Mouse (Mus musculus) midbrain, embryonic 14.5 days (tissue): ENCODE measurements around the gene Nnmt. TPM values are rescaled to one million over a fixed set of nuclear protein-coding genes. Genes with fewer than 3 reads are reported as not detected.

Experiments
- ATAC-seq: fragments of 200-750 bp; cut with Nextera tagmentation; 2 replicates; pipeline ENCODE4 v1.8.0; 2017; ENCODE audit warnings: moderate number of reproducible peaks, moderate library complexity; ENCODE audit not compliant: low FRiP score, low TSS enrichment
- DNase-seq: peaks from one replicate; pipeline ENCODE4 v3.0.0-alpha.2; 2015
- H3K27ac ChIP-seq: fragments of 300-500 bp; sonication (generic); replicated peaks from 2 replicates; pipeline ENCODE4 v1.5.1; 2014; ENCODE audit warnings: mild to moderate bottlenecking, low read depth, low read length, moderate library complexity
- H3K27me3 ChIP-seq: fragments of 300-500 bp; sonication (generic); 2 replicates; pipeline ENCODE4 v1.6.1; 2014; ENCODE audit warnings: low read length, control low read depth, mixed read lengths; ENCODE audit not compliant: control insufficient read depth, insufficient read depth
- H3K36me3 ChIP-seq: fragments of 300-500 bp; sonication (generic); 2 replicates; pipeline ENCODE4 v1.6.1; 2014; ENCODE audit warnings: low read length, control low read depth; ENCODE audit not compliant: control insufficient read depth, insufficient read depth
- H3K4me1 ChIP-seq: fragments of 300-500 bp; sonication (generic); 2 replicates; pipeline ENCODE4 v1.6.1; 2014; ENCODE audit warnings: mild to moderate bottlenecking, antibody characterized with exemption, low read length, control low read depth; ENCODE audit not compliant: control insufficient read depth, insufficient read depth
- H3K4me2 ChIP-seq: fragments of 300-500 bp; sonication (generic); 2 replicates; pipeline ENCODE4 v1.6.1; 2014; ENCODE audit warnings: mild to moderate bottlenecking, low read length, moderate library complexity
- H3K4me3 ChIP-seq: fragments of 300-500 bp; sonication (generic); replicated peaks from 2 replicates; pipeline ENCODE4 v1.5.1; 2014; ENCODE audit warnings: low read depth, low read length
- H3K9ac ChIP-seq: fragments of 300-500 bp; sonication (generic); replicated peaks from 2 replicates; pipeline ENCODE4 v1.6.1; 2014; ENCODE audit warnings: mild to moderate bottlenecking, low read length, moderate library complexity
- H3K9me3 ChIP-seq: fragments of 300-500 bp; sonication (generic); 2 replicates; pipeline ENCODE4 v1.6.1; 2016; ENCODE audit warnings: low read length, control low read depth, mixed read lengths; ENCODE audit not compliant: control insufficient read depth
- WGBS: fragments of 180-500 bp; shearing (Covaris S2); extraction: QIAGEN DNeasy Blood & Tissue Kit; methylation state at CpG from one replicate; pipeline ENCODE4 v1.1.7; 2014; 5-methylcytosine and 5-hydroxymethylcytosine counted together
- polyA plus RNA-seq: library from polyadenylated mRNA; unstranded; fragments of >200 nt; fragmentation: Nextera tagmentation; extraction: Ambion mirVana; gene quantifications from 2 replicates; pipeline ENCODE4 v1.2.1, GENCODE M21; 2014

Nnmt gene
- polyA plus RNA-seq, 1 experiment from 2014 or later, result 0.99 TPM

DNA sequence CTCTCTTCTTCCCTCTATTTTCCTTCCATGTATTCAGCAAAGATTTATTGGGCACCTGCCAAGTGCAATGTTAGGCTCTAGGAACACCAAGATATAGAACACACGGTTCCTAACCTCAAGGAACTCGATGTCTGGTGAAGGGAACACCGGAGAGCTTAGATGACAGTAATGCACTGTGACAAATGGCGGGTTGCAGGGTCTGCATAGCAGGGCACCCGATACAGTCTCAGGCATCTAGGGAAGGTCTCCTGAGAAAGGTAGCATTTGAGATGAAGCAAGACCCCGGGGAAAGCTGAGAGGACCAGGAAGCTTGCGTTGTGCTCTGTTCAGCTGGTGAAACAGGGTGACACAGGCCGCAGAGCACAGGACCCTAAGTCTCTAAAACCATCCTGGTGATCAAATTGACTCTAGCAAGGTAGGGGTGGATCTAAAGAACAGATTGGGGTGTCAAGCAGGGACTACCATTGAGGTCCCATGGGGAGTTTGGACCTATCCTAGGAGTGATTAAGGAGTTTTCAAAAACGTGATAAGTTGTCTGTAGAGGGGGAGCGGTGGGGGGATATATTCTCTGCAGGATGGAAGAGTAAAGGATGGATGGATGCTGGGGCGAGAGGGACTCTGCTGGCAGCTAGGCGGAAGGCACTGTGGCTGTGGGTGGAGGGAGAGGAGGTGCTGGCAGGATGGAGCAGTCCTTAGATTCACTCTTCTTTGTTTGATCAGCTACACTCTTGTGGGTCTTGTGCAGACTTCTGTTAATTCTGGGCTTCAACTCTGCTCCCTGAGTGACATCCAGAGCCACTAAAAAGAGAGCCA, 43.5 kb upstream of the Nnmt start:
- WGBS, result 18% methylated on average over 12 of the region's 12 CpGs
- no peaks in the 10 kb centered on the region for H3K27me3 ChIP-seq
- no peaks in the 10 kb centered on the region for H3K36me3 ChIP-seq
- no peaks in the 10 kb centered on the region for H3K9me3 ChIP-seq
- peak overlapping the region; percentile 47; the same call in 1 of the 2 replicates for H3K4me2 ChIP-seq
- H3K4me1 ChIP-seq, result peaks cover 22% of the 10 kb centered on the region
- H3K4me3 ChIP-seq, result no peak overlapping the region
- peak overlapping the region; percentile 52 for H3K27ac ChIP-seq
- no peak overlapping the region for H3K9ac ChIP-seq
- DNase-seq (peak; percentile 35), ATAC-seq (no peak)

DNA sequence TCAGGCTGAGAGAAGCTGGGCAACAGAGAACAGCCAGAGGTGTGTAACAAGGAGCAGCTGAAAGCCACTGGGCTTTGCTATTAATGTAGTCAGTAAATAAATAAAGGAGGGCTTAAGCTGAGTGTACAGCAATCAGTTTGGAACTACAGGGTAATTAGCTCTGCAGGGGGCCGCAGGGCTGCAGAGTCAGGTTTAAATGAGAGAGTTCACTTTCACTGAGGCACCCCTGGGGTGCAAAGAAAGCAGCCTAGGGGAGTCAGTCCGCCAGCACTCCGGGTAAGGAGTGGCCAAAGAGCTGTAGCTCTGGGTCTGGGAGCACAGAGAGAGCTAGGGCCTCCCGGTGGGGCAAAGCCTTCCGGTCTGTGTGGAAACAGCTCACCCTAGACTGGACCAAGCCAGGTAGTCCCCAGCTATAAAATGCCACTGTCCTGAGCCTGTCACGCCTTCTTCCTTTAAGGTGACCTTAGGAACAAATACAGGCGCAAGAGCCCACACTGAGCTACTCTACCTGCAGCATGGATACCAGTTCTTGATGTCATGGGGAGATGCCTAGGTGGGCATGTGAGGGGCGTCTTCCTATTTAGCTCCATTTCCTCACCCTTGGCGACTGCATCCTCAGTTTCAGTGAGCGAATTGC, 42.8 kb upstream of the Nnmt start:
- peaks cover 22% of the 10 kb centered on the region for H3K4me1 ChIP-seq
- no peak overlapping the region; the same call in 1 of the 2 replicates for H3K27ac ChIP-seq
- no peaks in the 10 kb centered on the region for H3K36me3 ChIP-seq
- 25% methylated on average over 10 of the region's 10 CpGs for WGBS
- H3K9ac ChIP-seq, result no peak overlapping the region
- no peaks in the 10 kb centered on the region for H3K27me3 ChIP-seq
- H3K4me2 ChIP-seq, result no peak overlapping the region
- no peaks in the 10 kb centered on the region for H3K9me3 ChIP-seq
- DNase-seq, result peak; percentile 58
- ATAC-seq, result no peak; the same call in 1 of the 2 replicates
- H3K4me3 ChIP-seq, result no peak overlapping the region

DNA sequence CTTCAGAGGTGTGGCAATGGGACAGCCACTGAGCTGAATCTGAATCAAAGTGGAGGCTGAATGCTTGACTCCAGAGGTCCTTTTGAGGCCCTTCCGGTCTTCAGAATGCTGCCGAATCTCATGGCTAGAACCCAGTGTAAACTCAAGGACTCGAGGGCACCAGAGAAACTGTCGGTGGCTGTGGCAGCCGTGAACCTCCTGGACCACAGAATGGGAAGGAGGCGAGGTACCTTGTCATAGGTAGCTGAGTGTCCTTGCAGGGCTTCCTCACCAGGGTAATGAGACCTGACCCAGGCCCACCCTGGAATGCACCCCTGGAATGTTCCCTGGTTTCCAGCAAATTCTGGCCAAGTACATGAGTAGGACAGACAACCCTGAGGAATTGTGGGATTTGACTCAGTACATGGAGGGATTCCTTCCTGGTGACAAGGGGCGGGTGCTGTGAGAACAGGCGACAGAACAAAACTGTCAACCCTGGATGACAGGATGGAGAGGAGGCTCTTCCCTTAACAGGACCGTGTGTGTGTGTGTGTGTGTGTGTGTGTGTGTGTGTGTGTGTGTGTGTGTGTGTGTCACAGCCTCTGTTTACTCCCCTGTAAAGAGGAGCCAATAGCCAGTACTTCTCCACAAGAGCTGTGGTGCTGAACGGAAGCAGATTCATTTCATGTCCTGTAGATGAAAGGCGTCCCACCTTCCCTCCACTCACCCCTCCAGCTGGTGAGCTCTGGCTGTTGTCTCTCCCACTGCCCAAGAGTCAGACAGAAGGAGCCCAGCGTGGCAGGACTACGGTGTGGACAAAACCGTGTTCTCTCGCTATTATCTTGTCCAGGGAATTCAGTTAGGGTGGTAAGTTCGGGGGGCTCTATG, 42.1 kb upstream of the Nnmt start:
- 38% methylated on average over 16 of the region's 16 CpGs for WGBS
- no peak overlapping the region for H3K4me2 ChIP-seq
- ATAC-seq (no peak), DNase-seq (no peak)
- no peak overlapping the region for H3K9ac ChIP-seq
- H3K4me3 ChIP-seq, result no peak overlapping the region
- H3K4me1 ChIP-seq, result peaks cover 22% of the 10 kb centered on the region
- no peak overlapping the region for H3K27ac ChIP-seq
- H3K27me3 ChIP-seq, result no peaks in the 10 kb centered on the region
- H3K36me3 ChIP-seq, result no peaks in the 10 kb centered on the region
- H3K9me3 ChIP-seq, result no peaks in the 10 kb centered on the region

DNA sequence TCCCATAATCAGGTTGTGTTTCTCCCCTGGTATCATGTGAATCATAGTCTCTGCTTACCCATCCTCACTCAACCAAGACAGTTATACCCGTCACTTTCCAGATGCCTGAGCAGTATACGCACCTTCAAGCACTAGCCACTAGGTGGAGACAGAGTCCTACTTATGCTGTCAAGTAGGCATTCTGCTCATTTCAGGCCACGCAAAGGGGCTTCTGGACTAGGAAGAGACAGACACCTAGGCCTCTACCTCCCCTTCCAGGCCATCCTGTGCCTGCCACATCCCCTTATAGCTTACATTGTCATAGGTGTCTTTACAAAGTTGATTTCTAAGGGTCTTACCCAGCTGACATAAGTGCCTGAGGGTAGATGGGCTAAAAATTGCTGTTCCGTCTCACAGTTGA, 41.3 kb upstream of the Nnmt start:
- Histone ChIP-seq H3K4me1 (peaks cover 22% of the 10 kb centered on the region), H3K27me3 (no peaks in the 10 kb centered on the region), H3K9ac (no peak overlapping the region), H3K4me2 (no peak overlapping the region), H3K9me3 (no peaks in the 10 kb centered on the region), H3K27ac (no peak overlapping the region), H3K4me3 (no peak overlapping the region), H3K36me3 (no peaks in the 10 kb centered on the region)
- WGBS, result 24% methylated on average over 4 of the region's 4 CpGs
- no peak for ATAC-seq
- peak; percentile 95 for DNase-seq

DNA sequence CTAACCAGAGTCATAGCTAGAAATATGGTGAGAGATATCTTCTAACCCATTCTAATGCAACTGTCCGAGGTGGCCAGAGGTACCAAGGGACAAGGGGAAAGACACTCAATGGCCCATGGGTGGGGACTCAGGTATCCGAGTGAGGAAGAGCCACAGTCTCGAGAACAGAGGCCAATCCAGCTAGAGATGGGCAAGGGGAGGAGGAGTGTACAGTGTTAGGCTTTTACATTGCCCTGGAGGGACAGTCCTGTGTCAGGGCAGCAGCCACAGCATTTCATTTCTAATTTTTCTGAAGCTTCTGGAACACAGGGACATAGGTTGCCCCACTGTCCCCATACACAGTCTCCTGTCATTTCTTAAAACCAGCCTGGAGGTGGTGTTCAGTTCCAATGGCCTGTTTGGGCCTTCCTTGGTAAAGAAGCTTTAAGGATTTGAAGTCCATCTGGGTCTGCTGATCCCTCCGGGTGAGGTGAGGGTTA, 40.7 kb upstream of the Nnmt start:
- no peak overlapping the region for H3K4me2 ChIP-seq
- no peaks in the 10 kb centered on the region for H3K36me3 ChIP-seq
- peaks cover 22% of the 10 kb centered on the region for H3K4me1 ChIP-seq
- no peak overlapping the region for H3K4me3 ChIP-seq
- no peaks in the 10 kb centered on the region for H3K9me3 ChIP-seq
- H3K27me3 ChIP-seq, result no peaks in the 10 kb centered on the region
- WGBS, result 55% methylated on average over 4 of the region's 4 CpGs
- DNase-seq (no peak), ATAC-seq (no peak)
- no peak overlapping the region for H3K9ac ChIP-seq
- H3K27ac ChIP-seq, result no peak overlapping the region

DNA sequence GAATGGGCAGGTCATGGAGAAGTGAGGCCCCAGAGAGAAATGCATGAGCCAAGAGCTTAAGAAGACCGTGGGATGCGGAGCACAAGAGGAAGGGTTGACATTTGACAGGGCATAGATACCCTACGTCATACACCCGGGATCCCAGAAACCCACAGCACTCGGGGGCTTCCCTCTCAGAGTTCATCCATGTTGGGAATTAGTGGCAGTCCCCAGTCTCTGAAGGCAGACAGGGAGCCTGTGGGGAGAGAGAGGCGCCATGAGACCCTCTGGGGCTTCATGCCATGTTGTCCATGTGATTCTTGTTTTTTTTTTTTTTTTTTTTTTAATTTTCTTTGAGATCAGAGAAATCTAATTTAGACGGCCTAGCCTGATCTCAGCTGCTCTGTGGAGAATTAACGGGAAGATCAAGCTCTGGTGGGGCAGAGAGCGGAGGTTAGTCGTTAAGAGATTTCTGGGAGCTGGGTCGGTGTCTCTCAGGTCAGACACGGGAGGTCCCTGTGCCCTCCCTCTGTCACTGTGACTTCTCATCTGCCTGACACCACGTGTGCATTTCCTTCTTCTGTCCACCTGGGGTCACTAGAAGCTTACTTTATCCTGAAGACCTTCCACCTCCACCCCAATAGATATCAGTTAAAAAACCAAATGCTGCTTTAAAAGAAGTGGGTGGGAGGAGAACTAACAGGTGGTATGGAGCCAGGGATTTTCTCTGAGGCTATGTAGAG, 40.1 kb upstream of the Nnmt start:
- H3K4me1 ChIP-seq, result peaks cover 22% of the 10 kb centered on the region
- H3K36me3 ChIP-seq, result no peaks in the 10 kb centered on the region
- H3K9me3 ChIP-seq, result no peaks in the 10 kb centered on the region
- H3K4me3 ChIP-seq, result no peak overlapping the region
- H3K27ac ChIP-seq, result no peak overlapping the region
- no peak overlapping the region for H3K9ac ChIP-seq
- WGBS, result 50% methylated on average over 13 of the region's 13 CpGs
- DNase-seq (peak; percentile 84), ATAC-seq (no peak)
- no peak overlapping the region for H3K4me2 ChIP-seq
- H3K27me3 ChIP-seq, result no peaks in the 10 kb centered on the region

DNA sequence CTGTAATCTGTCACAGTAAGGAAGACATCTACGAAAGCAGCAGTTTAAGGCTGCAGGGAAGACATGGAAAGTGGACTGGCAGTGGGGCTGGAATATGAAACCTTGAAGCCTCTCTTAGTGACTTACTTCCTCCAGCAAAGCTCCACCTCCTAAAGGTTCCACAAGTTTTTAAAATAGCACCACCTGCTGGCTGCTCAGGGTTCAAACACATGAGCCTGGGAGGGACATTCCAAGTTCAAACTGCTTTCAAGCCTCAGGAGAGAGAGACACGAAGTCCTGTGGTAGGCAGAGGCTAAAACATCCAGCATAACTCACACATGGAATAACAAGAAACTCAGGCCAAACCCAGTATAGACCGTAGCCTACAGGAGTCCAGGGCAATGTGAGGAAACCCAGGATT, 39.4 kb upstream of the Nnmt start:
- Histone ChIP-seq H3K9me3 (no peaks in the 10 kb centered on the region), H3K4me1 (peaks cover 19% of the 10 kb centered on the region), H3K9ac (no peak overlapping the region), H3K27me3 (no peaks in the 10 kb centered on the region), H3K4me3 (no peak overlapping the region), H3K27ac (no peak overlapping the region), H3K36me3 (no peaks in the 10 kb centered on the region), H3K4me2 (no peak overlapping the region)
- ATAC-seq (no peak), DNase-seq (no peak)
- 83% methylated on average over 3 of the region's 3 CpGs for WGBS

DNA sequence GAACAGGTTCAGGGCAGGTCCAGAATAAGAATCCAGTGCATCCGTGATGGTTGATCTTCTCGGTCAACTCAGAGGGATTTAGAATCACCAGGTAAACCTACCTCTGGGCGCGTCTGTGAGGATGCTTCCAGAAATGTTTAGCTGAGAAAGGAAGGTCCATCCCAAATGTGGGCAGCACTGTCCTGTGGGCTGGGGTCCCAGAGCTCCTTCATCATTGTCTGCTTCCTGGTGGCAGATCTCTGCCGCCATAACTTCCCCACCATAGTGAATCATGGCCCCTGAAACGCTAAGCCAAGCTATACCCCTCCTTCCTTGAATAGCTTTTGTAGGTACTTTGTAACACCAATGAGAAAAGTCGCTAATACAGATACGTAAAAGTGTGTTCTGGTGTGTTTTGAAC, 36.7 kb upstream of the Nnmt start:
- ATAC-seq, result no peak

More for the DNA sequence above, 36.7 kb upstream of the Nnmt start:
- H3K4me3 ChIP-seq, result no peak overlapping the region
- no peak overlapping the region for H3K9ac ChIP-seq
- no peaks in the 10 kb centered on the region for H3K9me3 ChIP-seq
- no peak overlapping the region for H3K4me2 ChIP-seq
- H3K36me3 ChIP-seq, result no peaks in the 10 kb centered on the region
- H3K27ac ChIP-seq, result no peak overlapping the region
- WGBS, result 92% methylated on average over 8 of the region's 8 CpGs
- no peaks in the 10 kb centered on the region for H3K4me1 ChIP-seq
- no peaks in the 10 kb centered on the region for H3K27me3 ChIP-seq
- DNase-seq, result no peak
